Mouse (Mus musculus) neural tube, embryonic 12.5 days (tissue): ENCODE measurements at regions not wholly inside any gene's neighbourhood (a gene's known extent, or its start where the extent isn't known, plus 50 kb on each side); places are given as distances from the start of the nearest gene placed in this dataset.

ENCODE experiments used
- ATAC-seq: fragments of 200-750 bp; cut with Nextera tagmentation; 2 replicates; pipeline ENCODE4 v1.8.0; 2017; ENCODE audit warnings: low read depth, mild to moderate bottlenecking, moderate TSS enrichment, moderate library complexity; ENCODE audit not compliant: low FRiP score
- H3K27ac ChIP-seq: fragments of 300-500 bp; sonication (generic); 2 replicates; pipeline ENCODE4 v1.5.1; 2016
- H3K27me3 ChIP-seq: fragments of 300-500 bp; sonication (generic); replicated peaks from 2 replicates; pipeline ENCODE4 v1.6.1; 2016; ENCODE audit warnings: mild to moderate bottlenecking
- H3K36me3 ChIP-seq: fragments of 300-500 bp; sonication (generic); 2 replicates; pipeline ENCODE4 v1.6.1; 2016; ENCODE audit warnings: mild to moderate bottlenecking
- H3K4me1 ChIP-seq: fragments of 300-500 bp; sonication (generic); 2 replicates; pipeline ENCODE4 v1.6.1; 2016
- H3K4me2 ChIP-seq: fragments of 300-500 bp; sonication (generic); replicated peaks from 2 replicates; pipeline ENCODE4 v1.6.1; 2016; ENCODE audit warnings: mild to moderate bottlenecking
- H3K4me3 ChIP-seq: fragments of 300-500 bp; sonication (generic); 2 replicates; pipeline ENCODE4 v1.5.1; 2016
- H3K9ac ChIP-seq: fragments of 300-500 bp; sonication (generic); 2 replicates; pipeline ENCODE4 v1.6.1; 2016; ENCODE audit warnings: mild to moderate bottlenecking
- H3K9me3 ChIP-seq: fragments of 300-500 bp; sonication (generic); 2 replicates; pipeline ENCODE4 v1.6.1; 2016; ENCODE audit warnings: mild to moderate bottlenecking
- WGBS: fragments of 180-500 bp; shearing (Covaris S2); methylation state at CpG from one replicate; pipeline ENCODE4 v1.1.7; 2016; 5-methylcytosine and 5-hydroxymethylcytosine counted together

DNA sequence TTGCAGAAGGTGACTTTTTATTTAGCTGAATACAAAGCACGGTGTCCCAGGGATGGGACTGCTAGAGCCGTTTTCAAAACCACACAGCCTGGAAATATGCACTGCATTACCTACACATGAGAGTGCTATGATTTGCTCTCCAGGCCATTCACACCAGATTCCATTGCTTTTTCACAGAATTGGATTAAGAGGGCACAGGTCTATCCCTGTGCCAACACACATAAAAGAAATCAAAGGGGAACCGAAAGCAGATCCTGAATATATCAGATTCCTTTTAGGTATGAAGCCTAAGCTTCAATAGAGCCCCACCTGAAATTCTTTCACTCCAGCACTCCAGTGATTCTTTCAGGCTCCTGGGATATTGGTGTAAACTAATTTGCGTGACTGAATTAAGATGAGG, 606.2 kb upstream of the Crim1 start:
- no peak overlapping the region for H3K4me2 ChIP-seq
- no peaks in the 10 kb centered on the region for H3K27me3 ChIP-seq
- no peaks in the 10 kb centered on the region for H3K36me3 ChIP-seq
- no peaks in the 10 kb centered on the region for H3K9me3 ChIP-seq
- no peak overlapping the region for H3K9ac ChIP-seq
- no peaks in the 10 kb centered on the region for H3K4me1 ChIP-seq
- H3K27ac ChIP-seq, result no peak overlapping the region
- ATAC-seq, result no peak
- WGBS, result 89% methylated on average over 4 of the region's 4 CpGs
- no peak overlapping the region for H3K4me3 ChIP-seq

DNA sequence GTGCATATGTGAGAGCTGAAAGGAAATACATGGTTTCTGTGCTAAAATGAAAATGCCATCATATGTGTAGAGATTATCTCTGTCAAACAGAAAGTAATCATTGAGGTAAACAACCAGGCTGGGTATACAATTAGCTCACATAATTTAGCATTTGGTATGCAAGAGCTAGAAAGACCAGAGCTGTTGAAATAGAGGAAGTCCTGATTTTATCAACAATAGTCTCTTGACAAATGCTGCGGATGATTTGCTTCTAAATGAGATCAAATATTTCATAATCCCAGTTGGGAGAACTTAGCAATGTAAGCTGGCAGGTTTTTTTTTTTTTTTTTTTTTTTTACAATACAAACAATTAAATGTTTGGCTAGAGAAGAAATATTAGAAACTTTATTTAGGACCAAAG, 603.6 kb upstream of the Crim1 start:
- H3K4me2 ChIP-seq, result no peak overlapping the region
- no peaks in the 10 kb centered on the region for H3K4me1 ChIP-seq
- H3K27me3 ChIP-seq, result no peaks in the 10 kb centered on the region
- H3K36me3 ChIP-seq, result no peaks in the 10 kb centered on the region
- no peak overlapping the region for H3K9ac ChIP-seq
- H3K4me3 ChIP-seq, result no peak overlapping the region
- H3K27ac ChIP-seq, result no peak overlapping the region
- ATAC-seq, result no peak
- H3K9me3 ChIP-seq, result no peaks in the 10 kb centered on the region
- WGBS, result 98% methylated on average over 1 of the region's 1 CpGs

DNA sequence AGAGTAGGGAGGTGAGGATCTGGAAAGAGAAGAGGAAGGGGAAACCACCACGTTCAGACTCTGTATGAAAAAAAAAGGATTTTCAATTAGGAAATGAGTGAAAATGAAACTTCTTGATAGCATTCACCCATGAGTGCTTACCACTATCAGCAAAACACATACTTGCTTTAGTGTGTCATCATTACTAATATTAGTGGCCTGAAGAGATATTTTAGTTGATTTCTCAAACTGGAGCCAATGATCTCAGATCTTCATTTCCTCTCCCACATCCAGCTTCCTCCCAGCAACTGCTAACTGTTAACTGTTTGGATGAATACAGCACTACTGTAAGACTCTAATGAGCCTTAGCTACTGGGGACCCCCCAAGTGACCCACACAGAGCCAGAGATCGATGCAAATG, 576.6 kb upstream of the Crim1 start:
- H3K27me3 ChIP-seq, result no peaks in the 10 kb centered on the region
- H3K4me1 ChIP-seq, result no peaks in the 10 kb centered on the region
- no peak overlapping the region for H3K27ac ChIP-seq
- no peak overlapping the region for H3K9ac ChIP-seq
- H3K36me3 ChIP-seq, result no peaks in the 10 kb centered on the region
- WGBS, result 66% methylated on average over 2 of the region's 2 CpGs
- H3K4me3 ChIP-seq, result no peak overlapping the region
- no peak for ATAC-seq
- no peak overlapping the region for H3K4me2 ChIP-seq
- H3K9me3 ChIP-seq, result 0 out of 2 replicates have a peak, but pooled peaks cover 4% of the 10 kb centered on the region

- no peak for ATAC-seq
- Histone ChIP-seq H3K9me3 (0 out of 2 replicates have a peak, but pooled peaks cover 4% of the 10 kb centered on the region), H3K4me3 (no peak overlapping the region), H3K9ac (no peak overlapping the region), H3K4me2 (no peak overlapping the region), H3K36me3 (no peaks in the 10 kb centered on the region), H3K27me3 (no peaks in the 10 kb centered on the region), H3K4me1 (no peaks in the 10 kb centered on the region), H3K27ac (no peak overlapping the region)
- 89% methylated on average over 1 of the region's 1 CpGs for WGBS
Observed at GRCm38 (mm10) chr17:77624103-77624502, 575.9 kb upstream of the Crim1 start.

- Histone ChIP-seq H3K9ac (no peak overlapping the region), H3K4me1 (no peaks in the 10 kb centered on the region), H3K9me3 (no peaks in the 10 kb centered on the region), H3K27ac (no peak overlapping the region), H3K4me2 (no peak overlapping the region), H3K36me3 (no peaks in the 10 kb centered on the region), H3K4me3 (no peak overlapping the region), H3K27me3 (no peaks in the 10 kb centered on the region)
- 84% methylated on average over 2 of the region's 2 CpGs for WGBS
- no peak for ATAC-seq
Observed at GRCm38 (mm10) chr17:77642355-77642754, 557.7 kb upstream of the Crim1 start.

DNA sequence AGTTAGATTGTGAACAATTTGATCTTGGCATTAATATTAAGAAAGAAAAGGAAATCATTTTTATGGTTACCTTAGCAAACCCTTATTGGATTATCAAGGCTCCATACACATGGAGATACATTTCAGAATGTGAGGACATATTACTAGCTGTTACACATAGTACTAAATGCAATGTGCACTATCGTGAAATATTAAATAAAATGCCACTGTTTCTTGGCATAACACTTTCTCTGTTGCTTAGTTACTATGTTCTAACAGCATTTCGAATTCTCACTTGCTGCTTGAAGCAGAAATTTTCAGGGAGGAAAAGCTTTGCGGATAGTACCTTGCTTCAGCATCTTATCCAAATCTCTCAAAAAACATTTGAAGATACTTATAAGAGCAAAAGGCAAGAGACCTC, 551.1 kb upstream of the Crim1 start:
- H3K27ac ChIP-seq, result no peak overlapping the region
- H3K9me3 ChIP-seq, result no peaks in the 10 kb centered on the region
- WGBS, result 89% methylated on average over 3 of the region's 3 CpGs

DNA sequence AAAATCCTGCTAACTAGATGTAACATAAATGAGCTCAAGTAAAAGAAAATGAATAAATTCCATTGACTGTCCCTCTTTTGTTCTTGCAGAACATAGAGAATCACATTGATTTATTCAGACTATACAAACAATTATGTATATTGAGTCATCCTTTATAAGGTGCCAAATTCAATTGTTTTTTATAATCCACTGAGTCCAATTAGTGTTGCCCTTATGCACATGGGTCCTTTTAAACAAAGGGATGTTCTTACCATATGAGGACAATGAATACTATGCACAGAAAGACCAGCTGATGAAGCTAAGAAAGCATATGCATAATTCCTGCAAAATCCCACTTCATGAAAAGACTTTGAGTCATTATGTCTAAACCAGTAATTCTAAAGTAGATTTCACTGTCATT, 548.2 kb upstream of the Crim1 start:
- Histone ChIP-seq H3K9me3 (no peaks in the 10 kb centered on the region), H3K9ac (no peak overlapping the region), H3K4me1 (no peaks in the 10 kb centered on the region), H3K4me3 (no peak overlapping the region), H3K27ac (no peak overlapping the region), H3K27me3 (no peaks in the 10 kb centered on the region), H3K4me2 (no peak overlapping the region), H3K36me3 (no peaks in the 10 kb centered on the region)
- ATAC-seq, result peak; percentile 58; the same call in 1 of the 2 replicates

More for the DNA sequence above, 551.1 kb upstream of the Crim1 start:
- no peak overlapping the region for H3K4me2 ChIP-seq
- no peaks in the 10 kb centered on the region for H3K4me1 ChIP-seq
- no peaks in the 10 kb centered on the region for H3K36me3 ChIP-seq
- no peaks in the 10 kb centered on the region for H3K27me3 ChIP-seq
- no peak for ATAC-seq
- no peak overlapping the region for H3K4me3 ChIP-seq
- H3K9ac ChIP-seq, result no peak overlapping the region
